Mouse (Mus musculus) midbrain, embryonic 15.5 days (tissue): Measurements from ENCODE around the gene Kazn. TPM values are rescaled to one million over a fixed set of nuclear protein-coding genes. Genes with fewer than 3 reads are reported as not detected.

ENCODE experiments used
- ATAC-seq: fragments of 200-750 bp; cut with Nextera tagmentation; replicated peaks from 2 replicates; pipeline ENCODE4 v1.8.0; 2017; ENCODE audit warnings: moderate TSS enrichment
- H3K27ac ChIP-seq: fragments of 300-500 bp; sonication (generic); 2 replicates; pipeline ENCODE4 v1.5.1; 2015; ENCODE audit warnings: mild to moderate bottlenecking, inconsistent platforms
- H3K27me3 ChIP-seq: fragments of 300-500 bp; sonication (generic); replicated peaks from 2 replicates; pipeline ENCODE4 v1.6.1; 2015; ENCODE audit warnings: inconsistent platforms
- H3K36me3 ChIP-seq: fragments of 300-500 bp; sonication (generic); replicated peaks from 2 replicates; pipeline ENCODE4 v1.6.1; 2015; ENCODE audit warnings: inconsistent platforms
- H3K4me1 ChIP-seq: fragments of 300-500 bp; sonication (generic); 2 replicates; pipeline ENCODE4 v1.6.1; 2015; ENCODE audit warnings: inconsistent platforms
- H3K4me2 ChIP-seq: fragments of 300-500 bp; sonication (generic); 2 replicates; pipeline ENCODE4 v1.6.1; 2015; ENCODE audit warnings: inconsistent platforms, mild to moderate bottlenecking, moderate library complexity
- H3K4me3 ChIP-seq: fragments of 300-500 bp; sonication (generic); 2 replicates; pipeline ENCODE4 v1.5.1; 2015; ENCODE audit warnings: mild to moderate bottlenecking, inconsistent platforms
- H3K9ac ChIP-seq: fragments of 300-500 bp; sonication (generic); 2 replicates; pipeline ENCODE4 v1.6.1; 2015; ENCODE audit warnings: mild to moderate bottlenecking, inconsistent platforms
- H3K9me3 ChIP-seq: fragments of 300-500 bp; sonication (generic); 2 replicates; pipeline ENCODE4 v1.6.1; 2016; ENCODE audit warnings: inconsistent platforms
- WGBS: fragments of 180-500 bp; shearing (Covaris S2); methylation state at CpG from one replicate; pipeline ENCODE4 v1.1.7; 2015; ENCODE audit warnings: mixed read lengths; 5-methylcytosine and 5-hydroxymethylcytosine counted together
- polyA plus RNA-seq: library from polyadenylated mRNA; unstranded; fragments of >200 nt; fragmentation: Nextera tagmentation; extraction: Ambion mirVana; gene quantifications from 2 replicates; pipeline ENCODE4 v1.2.1, GENCODE M21; 2015

Kazn gene
- polyA plus RNA-seq, 1 experiment from 2014 or later: 33.6 TPM

GRCm38 (mm10) chr4:142238486-142239239 lies 538 bp downstream of the Kazn start:
- Histone ChIP-seq H3K27ac (peak overlapping the region; percentile 21; the same call in 1 of the 2 replicates), H3K4me1 (peaks cover 30% of the 10 kb centered on the region), H3K9me3 (no peaks in the 10 kb centered on the region), H3K9ac (peak overlapping the region; percentile 62), H3K4me2 (peak overlapping the region; percentile 98), H3K27me3 (0 out of 2 replicates have a peak, but pooled peaks cover 2% of the 10 kb centered on the region), H3K4me3 (peak overlapping the region; percentile 55), H3K36me3 (no peaks in the 10 kb centered on the region)
- ATAC-seq: peak; percentile 70
- 1% methylated on average over 69 of the region's 69 CpGs for WGBS

GRCm38 (mm10) chr4:142238041-142238440 lies 1.2 kb downstream of the Kazn start:
- peak; percentile 9; the same call in 1 of the 2 replicates for ATAC-seq
- H3K27me3 ChIP-seq: 0 out of 2 replicates have a peak, but pooled peaks cover 2% of the 10 kb centered on the region
- no peaks in the 10 kb centered on the region for H3K36me3 ChIP-seq
- peaks cover 31% of the 10 kb centered on the region for H3K4me1 ChIP-seq
- peak overlapping the region; percentile 98 for H3K4me2 ChIP-seq
- 33% methylated on average over 14 of the region's 14 CpGs for WGBS
- no peak overlapping the region for H3K27ac ChIP-seq
- no peaks in the 10 kb centered on the region for H3K9me3 ChIP-seq
- peak overlapping the region; percentile 62; the same call in 1 of the 2 replicates for H3K9ac ChIP-seq
- peak overlapping the region; percentile 55 for H3K4me3 ChIP-seq

- Histone ChIP-seq H3K4me1 (peaks cover 32% of the 10 kb centered on the region), H3K4me3 (no peak overlapping the region), H3K27me3 (0 out of 2 replicates have a peak, but pooled peaks cover 2% of the 10 kb centered on the region), H3K4me2 (no peak overlapping the region), H3K9me3 (no peaks in the 10 kb centered on the region), H3K36me3 (no peaks in the 10 kb centered on the region), H3K9ac (no peak overlapping the region), H3K27ac (no peak overlapping the region)
- 85% methylated on average over 4 of the region's 4 CpGs for WGBS
- ATAC-seq: no peak
Measured at GRCm38 (mm10) chr4:142236681-142237080, 2.5 kb downstream of the Kazn start.

- 84% methylated on average over 11 of the region's 11 CpGs for WGBS
- H3K36me3 ChIP-seq: no peaks in the 10 kb centered on the region
- no peaks in the 10 kb centered on the region for H3K9me3 ChIP-seq
- ATAC-seq: no peak
- H3K27me3 ChIP-seq: 0 out of 2 replicates have a peak, but pooled peaks cover 2% of the 10 kb centered on the region
- H3K27ac ChIP-seq: no peak overlapping the region
- no peak overlapping the region for H3K4me2 ChIP-seq
- no peak overlapping the region for H3K9ac ChIP-seq
- no peak overlapping the region for H3K4me3 ChIP-seq
- peaks cover 33% of the 10 kb centered on the region for H3K4me1 ChIP-seq
Measured at GRCm38 (mm10) chr4:142235426-142235825, 3.8 kb downstream of the Kazn start.

- Histone ChIP-seq H3K4me1 (peaks cover 31% of the 10 kb centered on the region), H3K36me3 (no peaks in the 10 kb centered on the region), H3K4me2 (no peak overlapping the region), H3K27me3 (0 out of 2 replicates have a peak, but pooled peaks cover 2% of the 10 kb centered on the region), H3K4me3 (no peak overlapping the region), H3K9me3 (no peaks in the 10 kb centered on the region), H3K27ac (no peak overlapping the region), H3K9ac (no peak overlapping the region)
- ATAC-seq: no peak
- WGBS: 59% methylated on average over 9 of the region's 9 CpGs
Measured at GRCm38 (mm10) chr4:142234828-142235227, 4.4 kb downstream of the Kazn start.

GRCm38 (mm10) chr4:142228821-142229575 lies 10.2 kb downstream of the Kazn start:
- 38% methylated on average over 13 of the region's 13 CpGs for whole genome bisulfite sequencing
- Histone ChIP-seq H3K4me1 (peaks cover 17% of the 10 kb centered on the region; the same call in 1 of the 2 replicates), H3K36me3 (no peaks in the 10 kb centered on the region), H3K4me2 (no peak overlapping the region), H3K27me3 (no peaks in the 10 kb centered on the region), H3K4me3 (no peak overlapping the region), H3K27ac (no peak overlapping the region), H3K9me3 (no peaks in the 10 kb centered on the region), H3K9ac (no peak overlapping the region)
- ATAC-seq: no peak

- Histone ChIP-seq H3K4me1 (peaks cover 13% of the 10 kb centered on the region; the same call in 1 of the 2 replicates), H3K4me2 (no peak overlapping the region), H3K9ac (no peak overlapping the region), H3K9me3 (no peaks in the 10 kb centered on the region), H3K27me3 (no peaks in the 10 kb centered on the region), H3K36me3 (no peaks in the 10 kb centered on the region), H3K27ac (no peak overlapping the region), H3K4me3 (no peak overlapping the region)
- 74% methylated on average over 9 of the region's 9 CpGs for WGBS
- ATAC-seq: no peak
Measured at GRCm38 (mm10) chr4:142223898-142224645, 15.1 kb downstream of the Kazn start.

GRCm38 (mm10) chr4:142222385-142222784 lies 16.8 kb downstream of the Kazn start:
- Histone ChIP-seq H3K4me3 (no peak overlapping the region), H3K4me2 (no peak overlapping the region), H3K27me3 (no peaks in the 10 kb centered on the region), H3K9me3 (no peaks in the 10 kb centered on the region), H3K9ac (no peak overlapping the region), H3K36me3 (no peaks in the 10 kb centered on the region), H3K27ac (no peak overlapping the region), H3K4me1 (0 out of 2 replicates have a peak, but pooled peaks cover 8% of the 10 kb centered on the region)
- no peak for ATAC-seq
- WGBS: 61% methylated on average over 1 of the region's 1 CpGs

GRCm38 (mm10) chr4:142221757-142222072 lies 17.5 kb downstream of the Kazn start:
- Histone ChIP-seq H3K9ac (no peak overlapping the region), H3K36me3 (no peaks in the 10 kb centered on the region), H3K4me3 (no peak overlapping the region), H3K27me3 (no peaks in the 10 kb centered on the region), H3K27ac (no peak overlapping the region), H3K4me2 (no peak overlapping the region), H3K9me3 (no peaks in the 10 kb centered on the region), H3K4me1 (0 out of 2 replicates have a peak, but pooled peaks cover 8% of the 10 kb centered on the region)
- no peak for ATAC-seq
- WGBS: 67% methylated on average over 5 of the region's 5 CpGs

GRCm38 (mm10) chr4:142221025-142221756 lies 18.0 kb downstream of the Kazn start:
- H3K9me3 ChIP-seq: no peaks in the 10 kb centered on the region
- no peak overlapping the region for H3K27ac ChIP-seq
- H3K36me3 ChIP-seq: no peaks in the 10 kb centered on the region
- no peak overlapping the region for H3K9ac ChIP-seq
- no peaks in the 10 kb centered on the region for H3K27me3 ChIP-seq
- H3K4me3 ChIP-seq: no peak overlapping the region
- 0 out of 2 replicates have a peak, but pooled peaks cover 8% of the 10 kb centered on the region for H3K4me1 ChIP-seq
- ATAC-seq: no peak
- no peak overlapping the region for H3K4me2 ChIP-seq
- 60% methylated on average over 18 of the region's 18 CpGs for WGBS

GRCm38 (mm10) chr4:142218997-142219396 lies 20.2 kb downstream of the Kazn start:
- WGBS: 63% methylated on average over 8 of the region's 8 CpGs
- H3K4me2 ChIP-seq: no peak overlapping the region
- no peaks in the 10 kb centered on the region for H3K27me3 ChIP-seq
- H3K9me3 ChIP-seq: no peaks in the 10 kb centered on the region
- no peak overlapping the region for H3K9ac ChIP-seq
- no peaks in the 10 kb centered on the region for H3K36me3 ChIP-seq
- H3K27ac ChIP-seq: no peak overlapping the region
- ATAC-seq: no peak
- 0 out of 2 replicates have a peak, but pooled peaks cover 8% of the 10 kb centered on the region for H3K4me1 ChIP-seq
- H3K4me3 ChIP-seq: no peak overlapping the region
